Mouse (Mus musculus) embryonic facial prominence, embryonic 13.5 days (tissue): ENCODE data around the gene Prickle2. TPM values are rescaled to one million over a fixed set of nuclear protein-coding genes. Genes with fewer than 3 reads are reported as not detected.

ENCODE experiments used
- ATAC-seq: fragments of 200-750 bp; cut with Nextera tagmentation; 2 replicates; pipeline ENCODE4 v1.8.0; 2017; ENCODE audit warnings: low read depth; ENCODE audit not compliant: insufficient number of reproducible peaks, insufficient read depth, low FRiP score, low TSS enrichment
- H3K27ac ChIP-seq: fragments of 300-500 bp; sonication (generic); 2 replicates; pipeline ENCODE4 v1.5.1; 2015; ENCODE audit warnings: moderate library complexity, mild to moderate bottlenecking, inconsistent platforms
- H3K27me3 ChIP-seq: fragments of 300-500 bp; sonication (generic); 2 replicates; pipeline ENCODE4 v1.6.1; 2015; ENCODE audit warnings: mild to moderate bottlenecking, inconsistent platforms
- H3K36me3 ChIP-seq: fragments of 300-500 bp; sonication (generic); 2 replicates; pipeline ENCODE4 v1.6.1; 2015; ENCODE audit warnings: mild to moderate bottlenecking, inconsistent platforms
- H3K4me1 ChIP-seq: fragments of 300-500 bp; sonication (generic); 2 replicates; pipeline ENCODE4 v1.6.1; 2015; ENCODE audit warnings: inconsistent platforms
- H3K4me2 ChIP-seq: fragments of 300-500 bp; sonication (generic); 2 replicates; pipeline ENCODE4 v1.6.1; 2015; ENCODE audit warnings: moderate library complexity, mild to moderate bottlenecking, inconsistent platforms
- H3K4me3 ChIP-seq: fragments of 300-500 bp; sonication (generic); 2 replicates; pipeline ENCODE4 v1.5.1; 2015; ENCODE audit warnings: mild to moderate bottlenecking, inconsistent platforms
- H3K9ac ChIP-seq: fragments of 300-500 bp; sonication (generic); 2 replicates; pipeline ENCODE4 v1.6.1; 2015; ENCODE audit warnings: mild to moderate bottlenecking, inconsistent platforms
- H3K9me3 ChIP-seq: fragments of 300-500 bp; sonication (generic); 2 replicates; pipeline ENCODE4 v1.6.1; 2016; ENCODE audit warnings: inconsistent platforms
- WGBS: fragments of 180-500 bp; shearing (Covaris S2); methylation state at CpG from one replicate; pipeline ENCODE4 v1.1.7; 2015; ENCODE audit warnings: mixed read lengths; 5-methylcytosine and 5-hydroxymethylcytosine counted together
- polyA plus RNA-seq: library from polyadenylated mRNA; unstranded; fragments of >200 nt; fragmentation: Nextera tagmentation; extraction: Ambion mirVana; gene quantifications from 2 replicates; pipeline ENCODE4 v1.2.1, GENCODE M21; 2015

Prickle2 gene
- polyA plus RNA-seq, 1 experiment from 2014 or later, result 6.5 TPM

DNA sequence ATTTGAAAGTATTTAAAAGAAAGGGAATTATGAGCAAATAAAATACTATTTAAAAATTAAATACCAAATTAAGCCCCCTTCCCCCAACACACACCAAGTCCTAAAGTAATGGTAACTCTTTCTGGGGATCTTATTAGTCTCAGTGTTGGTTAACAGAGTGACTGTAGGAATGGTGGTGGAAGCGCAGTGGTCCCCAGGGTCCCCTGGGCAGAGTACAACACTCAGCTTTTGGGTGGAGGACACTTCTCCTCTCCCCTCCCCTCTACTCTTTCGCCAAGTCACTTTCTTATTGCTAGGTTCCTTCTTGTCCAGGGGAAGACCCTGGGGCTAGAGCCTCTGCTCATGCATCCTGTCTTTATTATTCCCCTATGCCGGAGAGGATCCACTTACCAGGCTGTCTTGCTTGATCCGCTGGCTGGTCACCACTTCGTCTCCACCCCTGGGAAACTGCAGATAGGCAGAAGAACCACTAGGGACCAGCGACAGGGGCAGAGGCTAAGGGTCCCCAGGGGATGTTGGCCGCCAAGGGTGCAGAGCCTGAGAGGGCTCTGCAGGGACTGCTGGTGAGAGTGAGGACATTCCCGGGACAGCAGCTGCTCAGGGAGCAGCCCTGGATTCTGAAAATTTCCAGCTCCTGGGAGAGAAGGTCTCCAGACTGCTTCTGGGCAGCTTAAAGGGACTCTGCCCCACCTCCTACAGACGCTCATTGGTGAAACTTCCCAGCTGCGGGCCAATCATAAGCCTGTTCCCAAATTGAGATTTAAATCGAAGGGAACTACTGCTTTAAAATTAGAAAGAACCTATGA is 171.5 kb downstream of the Prickle2 start:
- ATAC-seq, result peak; percentile 83; the same call in 1 of the 2 replicates
- H3K27ac ChIP-seq, result peak overlapping the region; percentile 11; the same call in 1 of the 2 replicates
- 8% methylated on average over 11 of the region's 11 CpGs for WGBS
- peak overlapping the region; percentile 64 for H3K9ac ChIP-seq
- peaks cover 29% of the 10 kb centered on the region for H3K4me1 ChIP-seq
- no peaks in the 10 kb centered on the region for H3K9me3 ChIP-seq
- no peaks in the 10 kb centered on the region for H3K27me3 ChIP-seq
- H3K36me3 ChIP-seq, result no peaks in the 10 kb centered on the region
- peak overlapping the region; percentile 40 for H3K4me3 ChIP-seq
- H3K4me2 ChIP-seq, result peak overlapping the region; percentile 66

DNA sequence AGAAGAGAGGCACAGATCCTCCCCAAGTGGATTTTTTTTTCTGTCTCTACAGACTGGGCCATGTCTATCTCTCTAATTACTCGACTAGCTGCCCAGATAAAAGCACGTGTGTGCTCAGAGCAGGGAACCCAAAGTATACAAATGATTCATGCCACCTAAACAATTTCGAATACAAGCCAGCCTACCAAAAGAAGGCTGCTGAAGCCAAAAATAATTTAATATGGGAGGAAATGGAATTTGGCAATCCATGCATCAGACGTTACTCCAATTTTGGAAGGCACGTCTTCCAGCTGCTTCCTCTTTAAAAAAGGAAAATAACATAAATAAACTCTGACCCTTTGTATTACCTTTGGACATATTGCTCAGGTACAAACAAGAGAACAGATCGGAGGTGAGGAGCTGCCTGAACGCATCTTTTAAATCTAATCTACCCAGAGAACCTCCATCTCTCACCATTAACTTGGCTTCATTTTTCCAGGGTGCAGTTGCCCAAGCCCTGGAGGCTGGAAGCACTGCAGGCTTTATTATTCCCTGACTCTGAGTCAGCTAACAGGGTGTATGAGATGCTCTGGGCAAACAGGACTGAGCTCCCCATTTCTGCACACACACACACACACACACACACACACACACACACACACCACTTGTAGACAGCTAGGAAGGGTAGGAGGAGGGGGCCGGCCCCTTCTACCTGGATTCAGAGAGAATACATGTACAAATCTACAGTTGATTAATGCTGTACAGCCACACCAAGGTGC is 172.5 kb downstream of the Prickle2 start:
- no peak for ATAC-seq

DNA sequence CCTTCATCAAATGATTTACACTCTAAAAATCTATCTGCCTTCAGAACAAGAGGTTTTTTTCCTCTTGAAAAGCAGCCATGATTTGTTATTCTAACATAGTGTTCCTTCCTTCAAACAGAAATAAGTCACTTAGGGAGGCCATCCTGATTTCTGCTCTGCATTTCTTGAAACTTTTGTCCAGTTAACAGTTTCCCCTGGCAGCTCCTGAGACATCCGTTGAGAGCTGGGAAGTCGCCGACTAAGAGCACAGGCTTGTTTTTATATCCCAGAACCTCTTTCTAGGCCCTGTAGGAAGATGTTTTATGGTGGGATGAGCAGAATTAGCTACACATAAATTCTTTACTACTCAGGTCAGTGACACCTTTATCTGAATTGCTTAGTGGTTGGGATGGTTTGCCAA is 173.1 kb downstream of the Prickle2 start:
- no peaks in the 10 kb centered on the region for H3K36me3 ChIP-seq
- no peak overlapping the region for H3K9ac ChIP-seq
- no peak for ATAC-seq
- WGBS, result 76% methylated on average over 3 of the region's 3 CpGs
- H3K4me3 ChIP-seq, result no peak overlapping the region
- no peaks in the 10 kb centered on the region for H3K9me3 ChIP-seq
- H3K4me2 ChIP-seq, result no peak overlapping the region
- H3K27ac ChIP-seq, result no peak overlapping the region
- H3K4me1 ChIP-seq, result peaks cover 29% of the 10 kb centered on the region
- H3K27me3 ChIP-seq, result no peaks in the 10 kb centered on the region

More for the DNA sequence above, 172.5 kb downstream of the Prickle2 start:
- Histone ChIP-seq H3K27ac (no peak overlapping the region), H3K4me2 (no peak overlapping the region; the same call in 1 of the 2 replicates), H3K9ac (no peak overlapping the region), H3K4me1 (peaks cover 29% of the 10 kb centered on the region), H3K36me3 (no peaks in the 10 kb centered on the region), H3K27me3 (no peaks in the 10 kb centered on the region), H3K9me3 (no peaks in the 10 kb centered on the region), H3K4me3 (no peak overlapping the region)
- WGBS, result 75% methylated on average over 8 of the region's 8 CpGs

DNA sequence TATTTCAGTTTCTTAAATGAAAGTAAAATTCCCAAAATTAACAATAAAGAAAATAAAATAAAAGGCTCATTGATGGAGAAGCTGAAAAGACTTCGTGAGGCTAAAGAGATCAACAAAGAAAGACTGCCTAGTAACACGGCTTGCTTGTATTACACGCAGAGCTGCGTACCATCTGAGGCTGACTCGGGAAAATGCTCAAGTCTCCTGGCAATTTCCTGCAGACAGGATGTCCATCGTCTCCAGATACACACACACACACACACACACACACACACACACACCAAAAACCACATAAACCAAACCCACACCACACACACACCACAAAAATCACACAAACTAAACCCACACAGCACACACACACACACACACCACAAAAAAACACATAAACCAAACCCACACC is 173.6 kb downstream of the Prickle2 start:
- Histone ChIP-seq H3K9me3 (no peaks in the 10 kb centered on the region), H3K4me1 (peaks cover 30% of the 10 kb centered on the region), H3K27me3 (no peaks in the 10 kb centered on the region), H3K36me3 (no peaks in the 10 kb centered on the region), H3K4me3 (no peak overlapping the region), H3K27ac (no peak overlapping the region), H3K9ac (no peak overlapping the region), H3K4me2 (no peak overlapping the region)
- ATAC-seq, result no peak
- WGBS, result 37% methylated on average over 6 of the region's 6 CpGs

GRCm38 (mm10) chr6:92526212-92526611 is 179.7 kb downstream of the Prickle2 start:
- H3K27ac ChIP-seq, result peak overlapping the region; percentile 39
- H3K36me3 ChIP-seq, result no peaks in the 10 kb centered on the region
- H3K4me2 ChIP-seq, result no peak overlapping the region
- WGBS, result 39% methylated on average over 3 of the region's 3 CpGs
- H3K9me3 ChIP-seq, result no peaks in the 10 kb centered on the region
- no peak overlapping the region for H3K4me3 ChIP-seq
- 0 out of 2 replicates have a peak, but pooled peaks have one; percentile 43 for ATAC-seq
- no peaks in the 10 kb centered on the region for H3K27me3 ChIP-seq
- no peak overlapping the region for H3K9ac ChIP-seq
- H3K4me1 ChIP-seq, result peaks cover 28% of the 10 kb centered on the region

GRCm38 (mm10) chr6:92525646-92526045 is 180.3 kb downstream of the Prickle2 start:
- peaks cover 28% of the 10 kb centered on the region for H3K4me1 ChIP-seq
- no peaks in the 10 kb centered on the region for H3K36me3 ChIP-seq
- no peaks in the 10 kb centered on the region for H3K27me3 ChIP-seq
- H3K9me3 ChIP-seq, result no peaks in the 10 kb centered on the region
- H3K4me3 ChIP-seq, result no peak overlapping the region
- WGBS, result 71% methylated on average over 2 of the region's 2 CpGs
- no peak overlapping the region for H3K9ac ChIP-seq
- no peak overlapping the region for H3K4me2 ChIP-seq
- H3K27ac ChIP-seq, result no peak overlapping the region
- ATAC-seq, result no peak

- H3K9me3 ChIP-seq, result no peaks in the 10 kb centered on the region
- H3K4me1 ChIP-seq, result peaks cover 20% of the 10 kb centered on the region
- WGBS, result 56% methylated on average over 7 of the region's 7 CpGs
- no peak overlapping the region for H3K4me2 ChIP-seq
- no peaks in the 10 kb centered on the region for H3K36me3 ChIP-seq
- no peak for ATAC-seq
- H3K9ac ChIP-seq, result no peak overlapping the region
- no peak overlapping the region for H3K27ac ChIP-seq
- H3K4me3 ChIP-seq, result no peak overlapping the region
- no peaks in the 10 kb centered on the region for H3K27me3 ChIP-seq
These were observed 184.4 kb downstream of the Prickle2 start for GRCm38 (mm10) chr6:92521526-92522075.

DNA sequence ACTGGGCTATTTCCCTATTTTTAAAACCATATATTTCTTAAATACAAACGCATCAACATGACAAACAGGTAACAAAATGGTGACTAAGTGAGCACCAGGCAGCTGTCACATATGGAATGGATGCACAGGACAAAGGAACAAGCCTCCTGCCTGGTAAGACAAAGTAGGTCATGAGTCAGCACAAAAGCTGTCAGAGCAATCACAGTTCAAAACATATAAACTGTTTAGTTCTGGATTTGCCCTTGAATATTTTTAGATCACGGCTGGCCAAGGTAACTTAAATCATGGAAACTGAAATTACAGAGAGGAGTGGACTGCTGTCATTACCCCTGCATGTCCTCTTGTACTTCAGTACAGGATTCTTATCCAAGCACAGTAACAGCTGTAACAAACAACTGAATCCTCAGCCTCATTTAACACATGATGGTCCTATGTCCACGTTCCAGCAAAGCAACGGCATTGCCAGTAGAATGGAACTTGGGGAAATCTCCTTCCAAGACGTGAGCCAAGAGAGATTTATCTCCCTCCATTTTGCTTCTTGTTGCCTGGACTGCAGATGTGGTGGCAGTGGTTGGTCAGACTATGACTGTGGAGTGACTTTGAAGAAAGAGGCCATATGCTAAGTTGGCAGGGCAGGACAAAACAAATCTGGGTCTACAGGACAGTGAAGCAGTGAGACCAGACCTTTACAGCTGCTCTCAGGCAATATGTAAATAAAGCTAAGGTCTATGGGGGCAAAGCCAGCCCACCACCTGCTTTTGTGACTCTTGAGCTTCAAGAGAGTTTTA is 185.7 kb downstream of the Prickle2 start:
- Histone ChIP-seq H3K4me3 (no peak overlapping the region), H3K36me3 (no peaks in the 10 kb centered on the region), H3K4me1 (peaks cover 13% of the 10 kb centered on the region), H3K9ac (no peak overlapping the region), H3K27ac (no peak overlapping the region), H3K9me3 (no peaks in the 10 kb centered on the region), H3K27me3 (no peaks in the 10 kb centered on the region), H3K4me2 (no peak overlapping the region)
- WGBS, result 77% methylated on average over 5 of the region's 5 CpGs
- no peak for ATAC-seq

- H3K4me3 ChIP-seq, result no peak overlapping the region
- H3K4me1 ChIP-seq, result peaks cover 13% of the 10 kb centered on the region
- H3K9me3 ChIP-seq, result no peaks in the 10 kb centered on the region
- ATAC-seq, result no peak
- H3K36me3 ChIP-seq, result no peaks in the 10 kb centered on the region
- no peak overlapping the region for H3K9ac ChIP-seq
- WGBS, result 79% methylated on average over 6 of the region's 6 CpGs
- no peak overlapping the region for H3K4me2 ChIP-seq
- no peaks in the 10 kb centered on the region for H3K27me3 ChIP-seq
- H3K27ac ChIP-seq, result no peak overlapping the region
These were observed 187.5 kb downstream of the Prickle2 start for GRCm38 (mm10) chr6:92518438-92518968.

GRCm38 (mm10) chr6:92517002-92517401 is 189.0 kb downstream of the Prickle2 start:
- Histone ChIP-seq H3K36me3 (no peaks in the 10 kb centered on the region), H3K27me3 (no peaks in the 10 kb centered on the region), H3K9ac (no peak overlapping the region), H3K4me2 (no peak overlapping the region), H3K27ac (no peak overlapping the region), H3K9me3 (no peaks in the 10 kb centered on the region), H3K4me1 (peaks cover 7% of the 10 kb centered on the region), H3K4me3 (no peak overlapping the region)
- 73% methylated on average over 2 of the region's 2 CpGs for WGBS
- no peak for ATAC-seq

DNA sequence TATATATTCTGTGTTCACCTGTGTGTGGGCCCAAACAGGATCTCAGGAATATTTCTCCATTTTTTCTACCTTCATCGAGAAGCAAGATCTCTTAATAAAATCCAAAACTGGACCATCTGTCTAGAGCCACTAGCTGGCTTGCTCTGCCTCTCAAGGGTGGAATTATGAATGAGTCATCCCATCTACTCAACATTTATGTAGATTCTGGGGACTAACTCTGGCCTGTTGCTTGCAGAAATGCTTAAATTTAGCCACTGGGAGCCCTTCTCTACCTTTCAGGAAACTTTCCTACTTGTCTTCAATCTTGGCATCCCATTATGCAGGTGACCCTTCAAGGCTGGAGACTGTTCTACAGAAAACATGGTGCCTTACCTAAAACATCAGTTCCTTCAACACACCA is 194.0 kb downstream of the Prickle2 start:
- no peak for ATAC-seq
- no peak overlapping the region for H3K27ac ChIP-seq
- 94% methylated on average over 1 of the region's 1 CpGs for WGBS
- H3K36me3 ChIP-seq, result no peaks in the 10 kb centered on the region
- no peaks in the 10 kb centered on the region for H3K4me1 ChIP-seq
- no peaks in the 10 kb centered on the region for H3K9me3 ChIP-seq
- H3K27me3 ChIP-seq, result no peaks in the 10 kb centered on the region
- no peak overlapping the region for H3K4me3 ChIP-seq
- no peak overlapping the region for H3K9ac ChIP-seq
- no peak overlapping the region for H3K4me2 ChIP-seq
